Mouse (Mus musculus): Measurements from ENCODE around the gene Nek6. TPM values are rescaled to one million over a fixed set of nuclear protein-coding genes. Genes with fewer than 3 reads are reported as not detected.

Nek6 gene
- total RNA-seq, 2 experiments from 2014 or later: 17.2 to 17.5 TPM

DNA sequence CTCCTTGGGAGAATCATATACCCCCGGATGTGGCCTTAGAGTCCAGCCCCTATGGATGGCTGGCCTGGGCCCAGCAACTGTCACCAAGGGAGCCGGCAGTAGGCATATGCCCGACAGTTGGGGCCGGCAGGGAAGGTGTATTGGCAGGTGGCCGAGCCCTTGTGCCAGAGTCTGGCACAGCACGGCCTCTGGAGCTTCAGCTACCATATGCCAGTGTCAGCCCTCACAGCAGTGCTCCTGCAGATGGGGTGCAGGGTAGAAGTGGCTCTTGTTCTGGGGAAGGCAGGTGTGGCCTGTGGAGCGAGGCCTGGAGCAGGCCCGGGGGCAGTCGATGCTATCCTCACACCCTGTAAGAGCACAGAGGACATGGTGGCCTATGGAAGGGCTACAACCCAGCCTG lies 28.2 kb downstream of the Nek6 start:
- no peak for DNase-seq

DNA sequence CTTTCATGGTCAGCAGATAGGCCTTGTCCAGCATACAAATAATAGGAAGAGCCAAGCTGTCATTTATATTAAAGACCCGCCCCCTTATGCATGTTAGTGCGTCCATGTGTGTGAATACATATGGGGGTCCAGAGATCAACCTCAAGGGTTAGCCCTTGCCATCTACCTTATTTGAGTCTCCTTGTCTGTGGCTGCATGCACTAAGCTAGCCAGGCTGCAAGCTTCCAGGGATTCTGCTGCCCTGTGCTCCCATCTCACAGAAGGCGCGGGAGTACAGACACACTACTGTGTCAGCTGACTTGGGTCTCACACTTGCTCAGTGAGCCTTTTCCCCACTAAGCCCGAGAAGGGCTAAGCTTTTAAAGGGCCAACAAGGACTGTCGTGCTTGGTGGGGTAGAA lies 29.2 kb downstream of the Nek6 start:
- no peak for DNase-seq

DNA sequence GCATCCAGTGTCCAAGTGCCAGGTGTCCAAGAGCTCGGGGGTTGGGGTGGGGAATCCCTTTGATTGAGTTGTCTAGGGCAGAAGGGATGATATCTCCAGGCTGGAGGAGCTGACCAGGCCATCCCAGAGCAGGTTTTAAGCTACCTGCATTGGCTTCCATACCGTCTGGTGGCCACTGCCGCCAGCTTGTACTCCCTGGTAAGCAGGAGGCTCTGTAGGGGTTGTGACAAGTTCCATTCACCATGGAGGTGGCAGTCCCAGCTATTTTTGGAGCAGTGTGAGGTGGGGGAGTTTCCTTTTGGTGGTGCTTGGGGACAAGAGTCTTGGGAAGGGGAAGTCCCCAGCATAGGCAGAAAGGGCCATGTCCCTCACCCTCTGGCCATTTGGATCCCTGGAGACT lies 29.7 kb downstream of the Nek6 start:
- no peak for DNase-seq

DNA sequence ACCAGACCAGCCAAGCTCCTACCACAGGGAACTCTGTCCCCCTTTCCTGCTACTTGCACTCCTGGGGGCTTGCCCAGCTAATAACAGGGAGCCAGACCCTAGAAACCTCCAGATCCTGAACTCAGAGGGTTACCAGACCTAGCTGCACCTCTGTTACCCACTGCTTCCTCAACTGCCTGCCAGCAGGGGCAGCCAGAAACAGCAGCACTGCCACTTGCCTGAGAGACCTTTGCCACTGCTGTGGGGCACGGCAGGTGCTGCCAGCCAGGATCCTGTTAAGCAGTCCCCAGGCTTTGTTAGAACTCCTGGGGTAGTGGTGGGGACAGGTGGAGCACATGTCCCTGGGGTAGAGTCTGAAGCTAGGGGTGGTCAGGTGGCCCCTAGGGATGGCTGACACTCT lies 30.1 kb downstream of the Nek6 start:
- no peak for DNase-seq

DNA sequence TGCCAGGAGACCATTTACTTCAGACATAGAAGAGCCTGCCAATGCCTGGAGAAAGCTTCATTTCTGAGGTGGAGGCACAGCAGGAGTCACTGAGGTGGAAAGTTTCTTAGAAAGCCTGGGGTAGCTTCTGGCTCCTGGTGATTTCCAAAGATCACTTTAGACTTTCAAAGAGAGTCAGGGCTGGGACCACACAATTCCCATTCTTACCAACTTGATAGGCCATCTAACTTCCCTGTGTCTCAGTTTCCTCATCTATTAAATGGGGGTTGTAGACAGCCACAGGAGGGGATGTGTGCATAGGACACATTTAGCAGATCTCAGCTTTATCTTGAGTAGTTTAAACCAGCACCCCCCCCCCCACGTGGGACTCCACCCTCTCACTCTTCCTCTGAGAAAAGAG lies 30.9 kb downstream of the Nek6 start:
- no peak for DNase-seq

DNA sequence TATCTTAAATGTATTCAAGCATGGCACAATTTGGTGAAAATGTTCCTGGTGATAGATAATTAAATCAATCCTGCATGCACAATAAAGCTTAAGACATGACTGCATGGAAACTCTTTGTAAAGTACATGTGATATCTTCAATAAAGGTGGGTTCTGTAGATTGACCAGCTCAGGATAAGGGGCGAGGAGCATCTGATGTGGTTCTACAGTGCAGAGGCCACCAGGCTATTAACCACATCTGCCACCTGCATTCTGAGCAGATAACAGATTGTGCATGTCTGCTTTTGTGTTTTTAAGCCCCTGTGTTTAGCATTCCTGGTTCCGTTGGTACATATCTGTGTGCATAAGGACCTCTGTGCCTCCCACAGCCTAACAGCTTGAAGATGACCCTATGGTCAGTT lies 31.7 kb downstream of the Nek6 start:
- no peak for DNase-seq

DNA sequence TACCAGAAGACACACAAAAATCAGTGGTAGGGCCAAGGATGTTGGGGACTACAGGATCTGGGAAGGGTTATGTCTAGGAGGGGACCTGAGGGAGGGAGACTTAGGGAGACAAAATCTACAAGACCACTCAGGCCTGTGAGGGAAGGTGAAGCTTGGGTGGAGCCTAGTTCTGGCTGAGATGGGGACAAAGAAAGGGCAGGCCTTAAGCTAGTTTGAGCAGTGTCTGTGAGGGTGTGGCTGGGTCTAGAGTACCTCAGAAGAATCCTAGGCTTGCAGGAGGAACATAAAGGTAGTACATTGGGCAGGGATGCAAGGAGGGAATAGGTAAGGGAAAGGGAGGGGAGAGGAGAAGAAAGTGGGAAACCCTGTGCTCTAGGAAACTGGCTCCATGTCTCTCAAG lies 32.9 kb downstream of the Nek6 start:
- no peak for DNase-seq

DNA sequence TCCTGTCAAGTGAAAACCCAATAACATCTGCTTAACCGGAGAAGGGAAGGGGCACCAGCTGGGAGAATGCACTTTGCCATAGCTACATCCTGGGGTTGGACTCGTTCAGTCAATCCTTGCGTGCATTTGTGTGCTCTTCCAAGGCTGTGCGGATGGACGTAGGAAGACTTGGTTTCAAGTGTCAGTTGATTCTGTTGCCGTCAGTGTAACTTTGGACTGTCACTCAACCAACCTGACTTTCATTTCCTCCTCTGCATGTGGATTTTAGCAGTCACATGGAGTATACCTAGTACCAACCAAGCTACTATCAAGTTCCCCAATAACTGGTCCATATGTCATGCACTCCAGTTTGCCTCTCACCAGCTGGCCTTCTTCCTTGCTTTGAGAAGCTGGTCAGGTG lies 33.5 kb downstream of the Nek6 start:
- no peak for DNase-seq

DNA sequence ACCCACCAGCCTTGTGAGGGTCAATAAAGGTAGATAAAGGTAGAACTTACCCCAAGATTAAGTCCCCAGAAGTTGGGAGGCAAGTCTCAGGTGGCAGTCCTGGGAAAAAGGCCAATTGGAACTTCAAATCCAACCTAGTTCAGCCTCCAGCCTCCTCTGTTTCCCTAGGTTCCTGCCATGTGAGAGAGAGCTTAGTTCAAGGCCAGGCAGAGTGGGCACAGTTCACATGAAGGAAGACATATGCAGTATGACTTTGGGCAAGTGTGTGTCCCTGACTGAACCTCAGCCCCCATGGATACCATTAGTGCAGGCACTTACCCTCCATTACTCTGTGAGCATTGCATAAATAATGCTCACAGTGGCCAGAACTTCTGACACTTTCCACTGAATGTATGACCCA lies 34.3 kb downstream of the Nek6 start:
- no peak for DNase-seq

DNA sequence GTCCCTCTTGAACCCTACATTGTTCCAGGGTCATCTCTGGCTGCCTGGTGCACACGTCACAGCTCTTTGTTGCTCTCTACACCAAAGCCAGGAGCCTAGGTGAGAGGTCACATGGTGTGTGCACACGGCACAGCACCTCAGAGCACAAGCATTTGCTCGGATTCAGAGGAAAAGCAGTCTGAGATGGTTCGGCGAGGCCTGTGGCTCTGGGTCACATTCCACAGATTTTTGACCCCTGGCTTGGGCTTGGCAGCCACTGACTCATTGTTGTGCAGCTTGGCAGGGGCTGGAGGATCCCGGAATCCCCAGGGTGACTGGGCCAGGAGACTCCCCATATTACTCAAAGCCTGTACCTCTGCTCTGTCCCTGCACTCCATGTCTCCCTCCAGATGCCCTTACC lies 34.8 kb downstream of the Nek6 start:
- peak; percentile 56 for DNase-seq

DNA sequence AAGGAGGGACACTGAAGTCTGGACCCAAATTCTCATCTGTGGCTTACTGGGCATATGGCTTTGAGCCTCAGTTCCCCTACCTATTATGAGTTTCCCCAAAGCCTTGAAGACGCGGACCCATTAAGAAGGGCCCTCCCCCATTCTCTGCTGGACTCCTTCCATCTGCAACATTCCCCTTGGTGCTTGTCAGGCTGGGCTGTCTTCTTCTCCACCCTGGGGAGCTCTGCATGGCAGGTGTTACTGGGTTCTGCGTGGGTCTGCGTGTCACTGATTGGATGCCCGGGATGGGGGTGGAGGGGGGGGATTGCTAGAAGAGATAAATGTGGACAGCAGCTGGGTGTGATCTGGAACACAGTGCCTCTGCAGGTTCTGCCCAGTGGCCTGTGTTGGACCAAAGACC lies 35.3 kb downstream of the Nek6 start:
- DNase-seq: no peak

DNA sequence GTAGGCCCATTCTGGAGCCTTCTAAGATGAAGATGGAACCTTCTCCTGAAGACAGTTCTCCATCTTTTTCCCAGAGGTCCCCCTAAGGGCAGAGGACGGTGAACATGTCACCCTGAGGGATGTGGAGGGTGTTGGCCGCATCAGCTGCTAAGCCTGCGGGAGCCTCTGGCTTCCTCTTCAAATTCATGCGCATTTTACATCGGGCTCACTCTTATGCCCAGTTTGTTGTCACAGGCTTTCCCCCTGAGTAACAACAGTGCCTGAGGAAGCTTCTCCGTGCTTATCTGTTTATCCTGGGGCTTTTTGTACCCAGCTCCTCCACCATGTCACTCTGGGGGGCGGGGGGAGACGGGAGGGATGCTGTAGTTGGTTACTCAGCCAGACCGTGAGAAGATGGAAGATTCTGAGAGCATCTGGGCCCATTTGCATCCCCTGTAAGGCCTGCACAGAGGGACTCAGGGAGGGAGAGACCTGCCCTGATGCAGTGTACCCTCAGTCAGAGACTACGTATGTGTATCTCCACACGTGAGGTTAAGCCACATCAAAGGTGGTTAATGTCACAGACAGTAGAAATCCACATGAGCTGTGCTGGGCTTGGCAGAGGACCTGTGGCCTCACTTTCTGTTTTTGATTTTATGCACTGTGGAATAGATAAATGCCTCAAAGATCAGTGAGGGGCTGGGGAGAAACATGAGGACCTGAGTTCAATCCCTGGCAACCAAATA lies 36.5 kb downstream of the Nek6 start:
- no peak for DNase-seq

DNA sequence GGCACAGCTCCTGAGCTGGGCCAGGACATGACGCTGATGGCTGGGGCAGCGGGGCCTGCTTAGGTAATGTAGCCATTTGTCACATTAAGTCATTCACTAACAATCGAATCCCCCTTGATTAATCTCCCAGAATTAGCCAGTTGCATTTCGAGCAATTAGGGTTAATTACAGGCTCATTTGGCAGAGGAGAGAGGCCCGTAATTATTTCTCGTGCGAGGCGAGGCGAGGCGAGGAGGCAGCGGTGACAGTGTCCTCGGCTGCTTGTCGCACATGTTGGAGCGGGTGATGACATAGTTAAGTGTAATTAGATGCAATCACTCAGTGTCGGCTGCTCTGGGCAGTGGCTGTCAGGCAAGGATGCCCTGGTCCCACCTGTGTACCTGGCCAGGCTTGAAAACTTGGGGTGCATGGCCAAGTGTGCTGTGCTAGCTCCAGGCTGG lies 40.6 kb downstream of the Nek6 start:
- no peak for DNase-seq

DNA sequence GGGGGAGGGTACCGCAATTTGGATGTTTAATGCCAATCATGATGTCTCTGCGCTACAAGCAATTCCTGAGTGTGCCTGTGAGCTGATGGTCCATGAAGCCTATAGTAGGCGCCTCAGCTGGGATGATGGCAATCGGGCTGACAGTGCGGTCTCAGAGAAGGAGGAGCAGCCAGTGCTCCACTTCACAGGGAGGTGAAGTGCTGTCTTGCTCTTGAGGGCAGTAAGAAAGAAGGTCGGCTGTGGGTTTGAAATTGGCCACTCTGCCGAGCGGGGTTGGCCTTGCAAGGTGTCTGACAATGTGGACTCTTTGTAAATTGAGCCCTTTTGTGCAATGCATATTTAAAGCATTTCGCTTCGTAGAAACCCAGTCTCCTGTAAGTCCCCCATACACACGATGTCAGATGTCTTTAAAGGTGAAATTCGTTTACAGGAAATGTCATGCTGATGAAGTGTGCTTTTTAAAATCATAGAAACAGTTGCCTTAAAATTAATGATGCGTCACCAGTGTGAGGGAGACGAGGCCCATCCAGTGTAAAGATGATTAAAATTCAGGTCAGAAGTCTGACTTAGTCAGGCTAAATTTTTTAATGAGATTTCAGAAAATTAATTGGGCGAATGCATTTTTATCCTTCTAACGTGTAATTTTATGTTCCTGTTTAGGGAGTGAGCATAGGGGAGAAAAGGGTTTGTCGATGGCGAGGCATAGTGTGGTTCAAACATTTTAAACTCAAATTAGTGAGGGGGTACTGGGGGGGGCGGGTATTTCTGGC lies 43.0 kb downstream of the Nek6 start:
- no peak for DNase-seq

DNA sequence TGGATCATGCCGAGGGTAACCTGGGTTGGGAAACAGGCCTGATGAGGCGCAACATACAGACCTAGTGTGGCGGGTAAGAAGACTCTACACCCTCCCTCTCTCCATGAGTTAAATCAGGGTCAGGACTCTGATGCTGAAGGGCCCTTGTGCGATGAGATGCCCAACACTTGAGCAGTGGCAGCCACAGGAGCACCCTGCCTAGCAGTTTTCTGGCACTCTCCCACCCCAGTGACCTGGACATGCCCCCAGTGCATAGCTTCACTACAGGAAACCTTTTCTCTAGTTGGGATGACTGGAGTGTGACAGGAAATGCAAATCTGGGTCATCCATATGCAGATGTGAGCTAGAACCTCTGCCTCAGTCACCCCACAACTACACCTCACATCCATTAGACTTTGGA lies 44.2 kb downstream of the Nek6 start:
- no peak for DNase-seq

DNA sequence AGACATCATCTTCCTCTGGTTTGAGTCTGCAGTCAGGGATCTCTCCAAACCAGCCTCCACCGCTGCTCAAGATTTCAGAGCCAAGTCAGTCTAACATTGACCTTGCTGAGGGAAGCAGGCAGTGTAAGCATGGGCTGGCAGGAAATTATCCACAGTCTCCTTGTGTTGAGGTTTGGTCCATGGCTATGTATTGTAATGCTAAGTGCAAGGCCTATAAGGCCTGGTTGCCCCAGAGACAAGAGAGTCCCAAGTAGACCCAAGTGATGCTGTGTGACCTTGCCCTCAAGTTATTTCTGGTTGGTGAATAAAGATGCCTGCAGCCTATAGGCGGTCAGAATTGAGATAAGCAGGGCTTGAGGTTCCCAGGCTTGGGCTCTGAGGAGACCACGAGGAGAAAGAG lies 45.3 kb downstream of the Nek6 start:
- no peak for DNase-seq

DNA sequence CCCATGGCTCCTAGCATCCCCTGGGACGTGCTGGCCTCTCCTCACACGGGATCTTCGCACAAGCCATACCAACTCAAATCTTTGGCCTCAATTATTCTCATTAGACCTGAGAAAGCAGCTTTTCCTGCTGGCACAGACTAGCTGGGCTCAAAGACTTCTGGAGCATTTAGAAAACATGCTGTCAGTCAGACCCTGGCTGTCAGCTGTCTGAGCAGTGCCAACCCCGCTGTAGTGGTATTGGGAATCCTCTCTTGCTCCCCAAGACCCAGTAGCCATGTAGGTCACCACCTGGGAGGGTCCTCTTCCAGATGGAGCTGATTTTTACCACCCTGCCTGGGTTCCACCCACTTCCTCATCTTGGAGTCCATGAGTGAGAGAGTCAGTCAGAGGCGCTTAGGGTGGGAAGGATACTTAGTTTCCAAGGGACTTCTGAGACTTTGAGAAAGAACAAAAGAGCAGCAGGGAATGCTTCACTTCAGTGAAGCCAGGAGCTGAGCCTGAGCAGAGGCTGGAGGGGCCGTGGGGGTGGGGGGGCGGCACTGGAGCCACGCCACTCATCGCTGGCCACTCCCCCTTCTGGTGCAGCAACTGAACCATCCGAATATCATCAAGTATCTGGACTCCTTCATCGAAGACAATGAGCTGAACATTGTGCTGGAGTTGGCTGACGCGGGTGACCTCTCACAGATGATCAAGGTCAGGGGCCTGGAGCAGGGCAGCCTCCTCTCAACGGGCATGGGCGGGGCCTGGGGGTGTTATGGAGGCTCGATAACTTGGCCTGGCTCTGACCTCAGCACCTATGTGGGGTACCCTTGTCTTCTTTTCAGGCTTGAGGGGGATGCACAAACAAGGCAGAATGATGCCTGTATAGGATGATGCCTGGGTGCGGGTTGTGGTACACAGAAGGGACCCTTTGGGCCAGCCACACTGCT lies 49.1 kb downstream of the Nek6 start:
- DNase-seq: no peak

DNA sequence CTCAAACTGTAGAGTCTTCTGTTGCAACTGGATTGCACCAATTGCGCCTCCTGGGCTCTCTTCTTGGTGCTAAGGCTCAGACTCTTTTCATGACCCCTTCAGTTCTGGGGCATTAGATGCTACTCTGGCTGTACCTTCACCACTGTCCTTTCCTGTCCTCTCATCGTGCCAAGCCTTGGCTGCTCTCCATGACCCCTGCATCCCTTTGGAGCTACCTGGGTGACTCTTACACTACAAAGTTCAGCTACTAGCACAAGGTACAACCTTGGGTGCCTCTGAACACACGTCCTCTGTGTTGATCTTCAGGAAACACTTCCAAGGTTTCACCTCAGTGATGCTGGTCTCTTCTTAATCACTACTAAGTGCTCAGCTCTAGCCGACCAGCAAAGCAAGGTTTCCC lies 51.2 kb downstream of the Nek6 start:
- DNase-seq: no peak

DNA sequence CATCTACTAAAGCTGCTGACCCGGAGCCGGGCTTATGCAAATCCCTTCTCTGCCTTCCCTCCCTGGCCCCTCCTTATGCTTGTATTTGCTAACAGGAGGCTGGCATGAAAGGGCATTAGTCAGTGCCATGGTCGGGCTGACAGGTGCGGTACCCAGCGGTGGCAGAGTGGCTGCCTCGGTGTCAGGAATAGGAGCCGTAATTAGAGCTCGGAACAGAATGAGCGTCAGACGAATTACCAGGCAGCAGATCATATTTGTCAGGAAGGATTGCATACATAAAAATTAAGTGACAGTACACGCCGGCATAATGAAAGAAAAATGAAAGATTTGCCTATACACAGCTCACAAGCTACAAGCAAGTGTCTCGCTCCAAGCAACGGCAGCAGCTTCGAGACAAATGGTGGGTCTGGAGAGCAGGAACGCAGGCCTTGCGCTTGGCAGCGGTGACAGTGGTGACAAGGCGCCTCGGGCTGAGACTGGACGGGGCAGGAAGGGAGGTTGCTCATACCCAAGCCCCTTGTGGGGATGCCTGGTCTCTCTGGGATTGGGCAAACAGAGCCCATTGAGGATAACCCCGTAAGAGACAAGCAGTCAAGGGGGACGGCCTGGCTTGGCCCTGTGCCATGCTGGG lies 60.6 kb downstream of the Nek6 start:
- peak; percentile 26 for DNase-seq

DNA sequence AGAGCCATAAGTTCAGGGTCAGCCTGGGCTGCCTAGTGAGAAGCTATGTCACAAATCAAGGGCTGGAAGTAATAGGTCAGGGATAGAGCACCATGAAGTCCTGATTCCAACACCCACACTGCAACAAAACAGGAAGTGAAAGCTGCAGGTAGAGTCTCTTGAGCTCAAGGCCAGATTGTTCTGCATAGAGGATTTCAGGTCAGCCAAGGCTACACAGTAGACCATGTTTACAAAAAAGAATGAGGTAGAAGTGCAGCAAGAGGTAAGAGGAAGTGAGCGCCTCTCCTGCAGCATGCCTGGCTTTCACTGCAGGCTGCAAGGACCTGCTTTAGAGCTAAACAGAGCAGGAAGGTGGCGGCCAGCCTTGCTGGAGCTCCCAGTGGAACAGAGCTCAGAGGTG lies 63.3 kb downstream of the Nek6 start:
- no peak for DNase-seq

DNA sequence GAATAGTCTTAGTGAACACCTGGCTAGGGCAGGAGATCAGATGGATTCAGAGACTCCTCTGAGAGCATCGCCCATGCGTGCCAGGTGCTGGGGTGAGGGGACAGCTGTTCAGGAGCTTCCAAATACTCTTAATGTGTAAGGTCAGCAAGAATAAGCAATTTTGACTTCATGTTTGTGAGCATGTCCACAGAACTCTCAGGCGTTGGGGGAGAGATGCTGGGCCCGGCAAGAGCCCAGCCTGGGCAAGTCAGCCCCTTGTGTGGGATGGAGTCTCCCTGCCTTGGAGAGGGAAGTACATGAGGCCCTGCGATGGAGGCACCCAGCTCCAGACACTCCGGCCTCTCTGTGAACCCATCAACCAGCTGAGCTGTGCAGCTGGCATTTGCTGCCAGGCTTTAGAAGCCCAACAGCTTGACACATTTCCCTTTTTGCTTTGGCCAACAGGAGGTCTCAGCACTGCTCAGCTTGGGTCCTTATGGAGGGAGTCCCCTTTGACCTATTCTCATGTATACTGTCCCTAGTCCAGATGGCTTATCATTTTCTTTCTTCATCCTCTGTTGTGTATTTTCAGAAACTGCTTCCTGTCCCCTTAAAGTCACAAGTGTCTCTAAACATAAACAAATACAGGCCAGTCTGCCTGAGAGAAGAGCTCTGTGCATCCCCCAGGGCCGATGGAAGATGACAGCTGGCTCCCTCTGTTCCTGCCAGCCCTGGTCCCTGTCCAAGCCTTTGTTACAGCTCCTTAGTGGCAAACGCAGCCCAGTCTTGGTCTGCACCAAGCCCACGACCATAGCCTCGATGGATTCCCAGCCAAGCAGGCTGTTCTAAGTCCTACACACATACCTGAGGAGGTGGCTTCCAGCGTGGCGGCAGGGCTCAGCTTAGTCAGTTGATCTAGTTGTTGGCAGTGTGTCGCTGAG lies 67.4 kb downstream of the Nek6 start:
- peak; percentile 40 for DNase-seq
